Mouse (Mus musculus) gastrocnemius, postnatal 25 days (tissue): ENCODE measurements around the gene Polr2e. TPM values are rescaled to one million over a fixed set of nuclear protein-coding genes. Genes with fewer than 3 reads are reported as not detected.

Experiments used
- DNase-seq: peaks from one replicate; pipeline ENCODE4 v3.0.0; 2022
- total RNA-seq, 2 experiments: library from RNA; stranded (reverse); gene quantifications; 1 replicate in 1 of 2; 2 replicates in 1 of 2; pipeline ENCODE4 v1.2.3; 2021

Gene Polr2e
- total RNA-seq, 2 experiments from 2014 or later = 43.2 to 45.5 TPM

- peak; percentile 55 for DNase-seq
Measured at GRCm38 (mm10) chr10:80016511-80016910, 23.1 kb downstream of the Polr2e start, which contains the start of gene Arhgap45. Gene Arhgap45, plus strand, starts transcription at chr10:80016653.

- no peak for DNase-seq
Measured at GRCm38 (mm10) chr10:80015583-80015982, 24.0 kb downstream of the Polr2e start.

- no peak for DNase-seq
Measured at GRCm38 (mm10) chr10:80014484-80015290, 24.9 kb downstream of the Polr2e start.

- DNase-seq = no peak
Measured at GRCm38 (mm10) chr10:80013609-80014008, 26.0 kb downstream of the Polr2e start.

DNA sequence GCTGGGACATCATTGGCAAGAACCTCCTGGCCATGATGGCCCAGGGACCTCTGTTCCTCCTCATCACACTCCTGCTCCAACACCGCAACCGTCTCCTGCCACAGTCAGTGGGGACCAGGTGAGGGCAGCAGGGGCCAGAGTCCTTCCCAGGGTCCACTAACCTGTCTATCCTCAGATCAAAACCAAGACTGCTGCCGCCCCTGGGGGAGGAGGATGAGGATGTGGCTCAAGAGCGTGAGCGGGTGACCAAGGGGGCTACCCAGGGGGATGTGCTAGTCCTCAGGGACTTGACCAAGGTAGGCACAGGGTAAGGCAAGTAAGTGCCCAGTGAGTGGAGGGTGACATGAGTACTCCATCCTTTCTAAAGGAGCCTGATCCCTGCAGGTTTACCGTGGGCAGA lies 27.9 kb downstream of the Polr2e start:
- no peak for DNase-seq

- no peak for DNase-seq
Measured at GRCm38 (mm10) chr10:80004233-80004705, 35.3 kb downstream of the Polr2e start.

GRCm38 (mm10) chr10:80003374-80004232 lies 36.0 kb downstream of the Polr2e start:
- DNase-seq = no peak

- no peak for DNase-seq
Measured at GRCm38 (mm10) chr10:80002829-80003228, 36.8 kb downstream of the Polr2e start.

DNA sequence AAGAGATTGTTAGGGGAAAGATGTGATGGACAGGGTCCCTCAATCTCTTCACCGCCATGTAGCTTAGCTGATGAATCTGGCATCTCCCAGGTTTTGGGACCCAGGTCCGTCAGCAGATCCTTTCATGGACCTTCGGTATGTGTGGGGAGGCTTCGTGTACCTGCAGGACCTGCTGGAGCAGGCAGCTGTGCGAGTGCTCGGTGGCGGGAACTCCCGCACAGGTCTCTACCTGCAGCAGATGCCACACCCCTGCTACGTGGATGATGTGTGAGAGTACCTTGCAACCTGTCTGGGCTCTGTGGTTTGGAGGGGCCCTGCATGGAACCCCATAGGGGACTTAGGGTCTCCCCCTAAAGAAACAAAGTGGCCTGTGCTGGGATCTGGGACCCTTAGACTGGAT lies 37.6 kb downstream of the Polr2e start:
- DNase-seq = no peak

GRCm38 (mm10) chr10:79997819-79998218 lies 41.8 kb downstream of the Polr2e start:
- no peak for DNase-seq

GRCm38 (mm10) chr10:79997034-79997760 lies 42.4 kb downstream of the Polr2e start:
- peak; percentile 62 for DNase-seq

DNA sequence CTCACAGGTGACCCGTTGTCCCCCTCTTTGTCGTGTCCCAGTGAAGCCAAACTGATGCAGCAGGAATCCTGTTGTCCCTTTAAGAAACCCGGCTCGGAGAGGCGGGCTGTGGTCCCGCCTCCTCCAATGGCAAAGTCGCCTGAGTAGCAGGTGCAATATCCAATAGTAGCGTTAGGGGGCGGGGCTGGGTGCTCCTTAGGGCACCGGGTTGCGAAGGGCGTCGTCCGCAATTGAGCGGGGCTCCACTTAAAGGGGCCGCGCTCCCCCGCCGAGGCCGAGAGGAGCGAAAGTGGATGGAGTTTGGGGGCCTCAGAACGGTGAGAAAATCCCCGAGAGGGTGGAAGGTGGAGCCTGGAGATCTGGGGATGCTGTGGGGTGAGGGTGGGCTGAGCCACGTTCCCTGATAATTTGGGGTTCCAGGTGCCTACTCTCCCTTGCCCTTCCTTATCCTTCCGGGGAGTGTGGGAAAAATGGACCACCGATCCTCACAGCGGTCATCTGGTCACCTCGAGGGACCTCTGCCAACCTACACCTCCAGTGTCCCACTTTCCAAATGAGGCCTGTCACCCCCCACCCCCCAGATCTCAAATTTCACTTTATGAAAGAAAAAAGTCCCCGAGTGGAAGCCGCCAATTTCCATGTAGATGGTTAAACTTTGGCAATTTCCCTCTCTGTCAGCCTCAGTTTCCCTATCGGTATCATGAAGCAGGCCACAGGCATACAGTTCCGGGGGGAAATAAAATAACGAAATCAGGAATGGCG lies 43.1 kb downstream of the Polr2e start, which contains the start of gene Abca7:
Gene Abca7, plus strand, starts transcription at position 223 of the 762 bp plus-strand sequence.
- DNase-seq = peak; percentile 95

GRCm38 (mm10) chr10:79995636-79996035 lies 44.0 kb downstream of the Polr2e start:
- DNase-seq = no peak

GRCm38 (mm10) chr10:79994397-79995115 lies 45.0 kb downstream of the Polr2e start:
- DNase-seq = no peak

GRCm38 (mm10) chr10:79991548-79991947 lies 48.0 kb downstream of the Polr2e start:
- no peak for DNase-seq

DNA sequence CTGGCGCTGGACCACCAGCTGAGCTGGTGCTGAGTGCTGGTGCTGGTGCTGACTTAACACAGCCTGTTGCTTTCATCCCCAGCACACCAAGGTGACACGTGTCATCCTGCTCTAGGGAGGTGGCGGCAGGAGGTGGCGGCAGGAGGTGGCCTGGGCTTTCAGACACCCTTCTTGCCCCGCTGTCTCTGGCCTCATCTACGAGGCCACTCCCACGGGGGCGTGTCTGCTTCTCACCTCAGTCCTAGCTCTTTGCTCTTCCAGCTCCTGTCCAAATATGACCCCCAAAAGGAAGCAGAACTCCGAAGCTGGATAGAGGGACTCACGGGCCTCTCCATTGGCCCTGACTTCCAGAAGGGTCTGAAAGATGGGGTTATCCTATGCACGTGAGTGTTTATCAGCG lies 48.5 kb downstream of the Polr2e start:
- no peak for DNase-seq

DNA sequence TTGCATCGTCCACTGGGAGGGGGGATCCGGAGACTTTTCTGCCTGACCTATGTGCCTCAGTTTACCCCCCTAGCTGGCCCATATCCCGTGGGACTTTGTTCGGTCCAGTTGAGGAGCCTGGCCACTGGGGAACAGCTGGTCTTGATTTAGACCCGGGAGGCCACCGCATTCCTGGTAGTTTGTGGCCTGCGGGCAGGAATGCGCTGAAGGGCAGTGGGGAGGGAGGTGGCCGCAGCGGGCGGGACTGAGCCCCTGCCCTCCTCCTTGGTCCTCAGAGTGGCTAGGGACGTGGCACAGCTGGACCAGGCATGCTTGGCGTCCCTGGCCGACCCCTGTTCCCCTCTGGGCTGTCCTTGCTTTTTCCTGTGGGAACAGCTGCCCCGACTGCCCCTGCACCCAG lies 49.7 kb downstream of the Polr2e start:
- DNase-seq = no peak

GRCm38 (mm10) chr10:79989272-79989786 lies 50.3 kb downstream of the Polr2e start:
- DNase-seq = no peak

GRCm38 (mm10) chr10:79988506-79989271 lies 50.9 kb downstream of the Polr2e start, which contains the start of gene Cnn2:
Gene Cnn2, plus strand, starts transcription at chr10:79988584.
- peak; percentile 65 for DNase-seq
